Mouse (Mus musculus): ENCODE results near the gene Olfr868. TPM values are rescaled to one million over a fixed set of nuclear protein-coding genes. Genes with fewer than 3 reads are reported as not detected.

Gene Olfr868
- polyA plus RNA-seq, 1 experiment from 2014 or later, result 0.06 TPM

Other genes with a start within 250 kb of the Olfr868 start
- gene Olfr860, start 248.9 kb upstream of the Olfr868 start, polyA plus RNA-seq (2014; fragmentation: Nextera tagmentation; extraction: Ambion mirVana), result not detected in 2 replicates
- gene Olfr862, start 210.6 kb upstream of the Olfr868 start, polyA plus RNA-seq (2014; fragmentation: Nextera tagmentation; extraction: Ambion mirVana), result 0.17 TPM in 1 of 2 replicates, not detected in the other
- gene Olfr77, start 181.8 kb upstream of the Olfr868 start, polyA plus RNA-seq (2014; fragmentation: Nextera tagmentation; extraction: Ambion mirVana), result 0.18 and 0.35 TPM in 2 replicates
- gene Olfr866, start 70.6 kb upstream of the Olfr868 start, polyA plus RNA-seq (2014; fragmentation: Nextera tagmentation; extraction: Ambion mirVana), result not detected in 2 replicates
- not detected in 2 replicates for gene Olfr867, start 41.1 kb upstream of the Olfr868 start, polyA plus RNA-seq (2014; fragmentation: Nextera tagmentation; extraction: Ambion mirVana)
- not detected in 2 replicates for gene Olfr869, start 30.4 kb downstream of the Olfr868 start, polyA plus RNA-seq (2014; fragmentation: Nextera tagmentation; extraction: Ambion mirVana)
- not detected in 2 replicates for gene Olfr870, start 75.4 kb downstream of the Olfr868 start, polyA plus RNA-seq (2014; fragmentation: Nextera tagmentation; extraction: Ambion mirVana)
- not detected in 2 replicates for gene Olfr871, start 113.6 kb downstream of the Olfr868 start, polyA plus RNA-seq (2014; fragmentation: Nextera tagmentation; extraction: Ambion mirVana)
- gene Olfr872, start 138.5 kb downstream of the Olfr868 start, polyA plus RNA-seq (2014; fragmentation: Nextera tagmentation; extraction: Ambion mirVana), result not detected in 2 replicates
- not detected in 2 replicates for gene Olfr39, start 183.7 kb downstream of the Olfr868 start, polyA plus RNA-seq (2014; fragmentation: Nextera tagmentation; extraction: Ambion mirVana)
- gene Olfr873, start 199.9 kb downstream of the Olfr868 start, polyA plus RNA-seq (2014; fragmentation: Nextera tagmentation; extraction: Ambion mirVana), result not detected in 2 replicates
- not detected in 2 replicates for gene Olfr18, start 237.5 kb downstream of the Olfr868 start, polyA plus RNA-seq (2014; fragmentation: Nextera tagmentation; extraction: Ambion mirVana)